Mouse (Mus musculus) stomach, embryonic 14.5 days (tissue): ENCODE data around the gene Inpp5k. TPM values are rescaled to one million over a fixed set of nuclear protein-coding genes. Genes with fewer than 3 reads are reported as not detected.

Experiments
- polyA plus RNA-seq: library from polyadenylated mRNA; unstranded; fragments of >200 nt; fragmentation: Nextera tagmentation; extraction: Ambion mirVana; gene quantifications from 2 replicates; pipeline ENCODE4 v1.2.1, GENCODE M21; 2014

Gene Inpp5k
- polyA plus RNA-seq, 1 experiment from 2014 or later = 27.7 TPM

Other genes with a start within 250 kb of the Inpp5k start
- gene Serpinf1, start 208.3 kb upstream of the Inpp5k start, polyA plus RNA-seq = 54.2 and 59.0 TPM in 2 replicates
- 14.9 and 17.2 TPM in 2 replicates for gene Serpinf2, start 191.4 kb upstream of the Inpp5k start, polyA plus RNA-seq
- gene Wdr81, start 176.3 kb upstream of the Inpp5k start, polyA plus RNA-seq = 4.6 and 5.1 TPM in 2 replicates
- gene Tlcd2, start 169.3 kb upstream of the Inpp5k start, polyA plus RNA-seq = 23.3 and 26.3 TPM in 2 replicates
- gene Prpf8, start 144.2 kb upstream of the Inpp5k start, polyA plus RNA-seq = 79.7 and 79.8 TPM in 2 replicates
- gene Rilp, start 120.9 kb upstream of the Inpp5k start, polyA plus RNA-seq = 0.32 and 0.60 TPM in 2 replicates
- 4.8 and 5.4 TPM in 2 replicates for gene Scarf1, start 117.4 kb upstream of the Inpp5k start, polyA plus RNA-seq
- gene Slc43a2, start 99.3 kb upstream of the Inpp5k start, polyA plus RNA-seq = 4.0 and 5.1 TPM in 2 replicates
- 74.4 and 91.8 TPM in 2 replicates for gene Pitpna, start 42.9 kb upstream of the Inpp5k start, polyA plus RNA-seq
- gene Myo1c, start 19.5 kb downstream of the Inpp5k start, polyA plus RNA-seq = 31.2 and 34.3 TPM in 2 replicates
- 101 and 104 TPM in 2 replicates for gene Crk, start 48.3 kb downstream of the Inpp5k start, polyA plus RNA-seq
- gene Ywhae, start 101.9 kb downstream of the Inpp5k start, polyA plus RNA-seq = 887 and 916 TPM in 2 replicates
- gene Doc2b, start 165.1 kb downstream of the Inpp5k start, polyA plus RNA-seq = 2.5 and 2.6 TPM in 2 replicates